ENCODE assay signal across 24 mouse cellular contexts in the genomic region with DNA sequence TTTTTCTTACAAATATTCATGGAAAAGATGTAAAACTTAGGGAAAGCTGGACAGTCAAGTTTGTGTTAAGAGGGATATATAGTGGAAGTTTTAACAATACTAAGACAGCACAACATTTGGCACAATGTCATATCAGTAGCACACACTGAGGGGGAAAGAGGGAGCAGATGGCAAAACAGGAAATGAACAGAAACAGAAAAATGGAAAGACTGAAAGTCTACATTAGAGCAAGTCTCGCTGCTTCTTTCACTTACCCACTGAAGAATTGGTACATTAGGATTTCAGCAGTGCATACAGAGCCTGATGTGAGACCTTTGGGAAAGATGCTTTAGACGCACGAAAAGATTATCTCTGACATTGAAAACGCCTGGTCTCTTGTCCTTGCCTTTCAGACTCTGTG.
A peak's percentile ranks its signal among the peaks of the same experiment; 100 is the strongest.
DNase-seq lines count a peak whose midpoint lies in the region; ATAC-seq and TF ChIP-seq lines count a peak whose summit lies in the region.
"Had no signal": no experiment of that assay in that cellular context is flagged by ENCODE, and none has a peak within 500 bp of the region (broad histone marks: within the 10 kb centered on the region; RNA-seq: fewer than 3 reads in every experiment).

No protein-coding gene starts in this region.

- H3K4me2 ChIP-seq in lung, embryonic 14.5 days = no peak overlapping the region
- peak overlapping the region; percentile 94 for H3K4me2 ChIP-seq in CH12.LX (ENCODE audit: insufficient read depth, low read depth, poor library complexity, severe bottlenecking)
- H3K4me2 ChIP-seq in heart, embryonic 12.5 days = no peak overlapping the region
- H3K4me2 ChIP-seq: embryonic facial prominence, embryonic 12.5 days; forebrain, embryonic 13.5 days; forebrain, embryonic 15.5 days had no signal

- H3K27ac ChIP-seq in lung, embryonic 14.5 days (ENCODE audit: low read depth) = no peak overlapping the region
- no peak overlapping the region for H3K27ac ChIP-seq in CH12.LX (ENCODE audit: insufficient read depth, low read depth)
- no peak overlapping the region for H3K27ac ChIP-seq in heart, embryonic 12.5 days (ENCODE audit: poor library complexity, severe bottlenecking)
- H3K27ac ChIP-seq: embryonic facial prominence, embryonic 10.5 days; embryonic facial prominence, embryonic 12.5 days; forebrain, embryonic 13.5 days; forebrain, embryonic 15.5 days had no signal

- no peaks in the 10 kb centered on the region for H3K36me3 ChIP-seq in lung, embryonic 14.5 days (ENCODE audit: insufficient read depth)
- H3K36me3 ChIP-seq in CH12.LX (replicated peaks in 1 of 2; ENCODE audit: control insufficient read depth in 1 of 2, insufficient read depth in 1 of 2, low read length in 1 of 2) = no peaks in the 10 kb centered on the region
- no peaks in the 10 kb centered on the region for H3K36me3 ChIP-seq in heart, embryonic 12.5 days
- H3K36me3 ChIP-seq: embryonic facial prominence, embryonic 10.5 days; embryonic facial prominence, embryonic 12.5 days; forebrain, embryonic 15.5 days had no signal

- TF ChIP-seq EP300 in CH12.LX (IDR thresholded peaks at IDR 0.05; ENCODE audit: low read length) = no peak

- TF ChIP-seq POLR2A in lung, adult 2 months (IDR thresholded peaks at IDR 0.05; ENCODE audit: borderline replicate concordance, extremely low read depth, low read depth, low read length) = no peak
- no peak for TF ChIP-seq POLR2A in CH12.LX (IDR thresholded peaks at IDR 0.05; ENCODE audit: low read depth, low read length)

- no peak overlapping the region for H3K4me3 ChIP-seq in lung, embryonic 14.5 days (ENCODE audit: low read depth, low read length)
- no peak overlapping the region for H3K4me3 ChIP-seq in lung, adult 2 months (replicated peaks; ENCODE audit: extremely low read depth, low read depth, low read length)
- H3K4me3 ChIP-seq in CH12.LX (replicated peaks in 1 of 3; ENCODE audit: low read depth in 2 of 3, low read length in 2 of 3, poor library complexity in 1 of 3) = no peak overlapping the region
- H3K4me3 ChIP-seq in heart, embryonic 12.5 days = no peak overlapping the region
- H3K4me3 ChIP-seq: embryonic facial prominence, embryonic 10.5 days; embryonic facial prominence, embryonic 12.5 days; forebrain, embryonic 13.5 days; forebrain, embryonic 15.5 days had no signal

- peak; percentile 27 for DNase-seq in lung, embryonic 14.5 days
- no peak for DNase-seq in lung, adult 2 months
- DNase-seq in A20 (ENCODE audit: low read depth, low spot score) (peak; percentile 77), CH12.LX (ENCODE audit: extremely low read depth) (no peak), MEL-GATA-1-ER (ENCODE audit: extremely low read depth, low read depth) (peak; percentile 3), MN1 (ENCODE audit: low spot score) (no peak)
- DNase-seq: adrenal gland, adult 8-10 months; adrenal gland, postnatal 14 days; adrenal gland, postnatal 36 days; B cell, adult 2 months; cerebellum, adult 11-12 months; cerebellum, adult 2 months; cerebellum, adult 9-10 months; cerebellum, postnatal 10 days; cerebellum, postnatal 25 days; forebrain, postnatal 0 days had no signal

- WGBS in lung, embryonic 14.5 days = 47% methylated on average over 4 of the region's 4 CpGs
- WGBS in lung, adult 2 months = 56% methylated on average over 4 of the region's 4 CpGs
- WGBS in heart, embryonic 12.5 days = 65% methylated on average over 4 of the region's 4 CpGs

- in situ Hi-C loops in CH12.LX (cut with MboI; ENCODE audit: low pct_ligation_motif_present, low pct_unique_long_range_greater_than_20kb, low sequenced_read_pairs) = no loop called here

- H3K9ac ChIP-seq in lung, embryonic 14.5 days = no peak overlapping the region
- H3K9ac ChIP-seq in CH12.LX (ENCODE audit: insufficient read depth, low read depth) = peak overlapping the region; percentile 48; the same call in 1 of the 2 replicates
- no peak overlapping the region for H3K9ac ChIP-seq in heart, embryonic 12.5 days
- H3K9ac ChIP-seq: embryonic facial prominence, embryonic 12.5 days; forebrain, embryonic 13.5 days; forebrain, embryonic 15.5 days; forebrain, postnatal 0 days had no signal

- no peak for TF ChIP-seq RAD21 in CH12.LX (IDR thresholded peaks at IDR 0.05; ENCODE audit: low read depth, low read length)

- H3K27me3 ChIP-seq in lung, embryonic 14.5 days (ENCODE audit: insufficient read depth, low read length) = no peaks in the 10 kb centered on the region
- no peaks in the 10 kb centered on the region for H3K27me3 ChIP-seq in CH12.LX (replicated peaks)
- no peaks in the 10 kb centered on the region for H3K27me3 ChIP-seq in heart, embryonic 12.5 days (replicated peaks)
- H3K27me3 ChIP-seq: embryonic facial prominence, embryonic 12.5 days; forebrain, embryonic 13.5 days; forebrain, embryonic 15.5 days had no signal

- H3K4me1 ChIP-seq in lung, embryonic 14.5 days (ENCODE audit: insufficient read depth) = no peaks in the 10 kb centered on the region
- H3K4me1 ChIP-seq in lung, adult 2 months (ENCODE audit: control insufficient read depth, insufficient read depth, low read length) = no peaks in the 10 kb centered on the region
- H3K4me1 ChIP-seq in CH12.LX (ENCODE audit: control insufficient read depth in 1 of 2, insufficient read depth in 2 of 2) = peaks cover 3 to 17% of the 10 kb centered on the region in 2 experiments; a peak in 3 of 4 replicates
- no peaks in the 10 kb centered on the region for H3K4me1 ChIP-seq in heart, embryonic 12.5 days (replicated peaks)
- H3K4me1 ChIP-seq: embryonic facial prominence, embryonic 10.5 days; embryonic facial prominence, embryonic 12.5 days; forebrain, embryonic 13.5 days; forebrain, embryonic 15.5 days had no signal

- no peak for TF ChIP-seq CTCF in lung, embryonic 14.5 days (IDR thresholded peaks at IDR 0.05; ENCODE audit: low read depth)
- TF ChIP-seq CTCF in lung, adult 2 months (IDR thresholded peaks at IDR 0.05; ENCODE audit: insufficient read depth, low read length) = no peak
- TF ChIP-seq CTCF in CH12.LX (conservative IDR thresholded peaks at IDR 0.05 in 1 of 2, IDR thresholded peaks at IDR 0.05 in 1 of 2; ENCODE audit: low read depth in 2 of 2, low read length in 2 of 2) = no peak

- no peaks in the 10 kb centered on the region for H3K9me3 ChIP-seq in lung, embryonic 14.5 days (ENCODE audit: low read depth, low read length)
- no peaks in the 10 kb centered on the region for H3K9me3 ChIP-seq in CH12.LX (replicated peaks; ENCODE audit: low read length)
- H3K9me3 ChIP-seq in heart, embryonic 12.5 days (replicated peaks) = no peaks in the 10 kb centered on the region
- H3K9me3 ChIP-seq: embryonic facial prominence, embryonic 10.5 days; embryonic facial prominence, embryonic 12.5 days; forebrain, embryonic 13.5 days; forebrain, embryonic 15.5 days had no signal

- no peak for ATAC-seq in lung, embryonic 14.5 days (ENCODE audit: insufficient read depth)
- no peak for ATAC-seq in heart, embryonic 12.5 days (ENCODE audit: insufficient number of reproducible peaks, low FRiP score)
- ATAC-seq: activated CD4-positive, CD25-positive, alpha-beta regulatory T cell, adult 4 months; CD4-positive, CD25-positive, alpha-beta regulatory T cell, adult 4 months; forebrain, embryonic 13.5 days; forebrain, embryonic 15.5 days; forebrain, postnatal 0 days; Patski had no signal

- dilution Hi-C loops in CH12.LX (cut with MboI; ENCODE audit: extremely low pct_ligation_motif_present, extremely low pct_unique_long_range_greater_than_20kb, low sequenced_read_pairs) = no loop called here

- H3K79me2 ChIP-seq in CH12.LX (replicated peaks; ENCODE audit: control insufficient read depth, extremely low read depth, insufficient read depth, poor library complexity, severe bottlenecking) = no peaks in the 10 kb centered on the region

TF ChIP-seq in CH12.LX, 34 proteins besides CTCF, POLR2A, EP300 and RAD21:
- TF ChIP-seq MAFK (IDR thresholded peaks at IDR 0.05; ENCODE audit: insufficient replicate concordance, low read length) (no peak), ZMIZ1 (IDR thresholded peaks at IDR 0.05; ENCODE audit: low read depth, low read length) (no peak), SIN3A (IDR thresholded peaks at IDR 0.05; ENCODE audit: low read length) (no peak), CHD2 (IDR thresholded peaks at IDR 0.05; ENCODE audit: low read length) (no peak), MYC (IDR thresholded peaks at IDR 0.05; ENCODE audit: low read depth, low read length) (no peak), ZNF384 (IDR thresholded peaks at IDR 0.05; ENCODE audit: low read depth, low read length) (no peak), CHD1 (IDR thresholded peaks at IDR 0.05; ENCODE audit: low read depth, low read length) (no peak; the same call in 1 of the 2 replicates)

Comparison
In these comparisons a context has a peak if more than half of its experiments do, and no peak if none do; other contexts are left out.
1. DNase-seq: peak in lung, embryonic 14.5 days (single experiment), A20 (single experiment) and MEL-GATA-1-ER (single experiment); none in lung, adult 2 months (single experiment), CH12.LX (single experiment) and MN1 (single experiment).